Mouse (Mus musculus) heart, adult 2 months (tissue): ENCODE data around the gene Car15.

Experiments used
- CTCF ChIP-seq: fragments of 200-600 bp; IDR thresholded peaks from 2 replicates; pipeline ENCODE4 v1.8.1; 2022; ENCODE audit warnings: antibody characterized with exemption, mild to moderate bottlenecking, moderate library complexity
- EP300 ChIP-seq: fragments of 200-500 bp; IDR thresholded peaks from 2 replicates; pipeline ENCODE4 v1.6.1; 2011; ENCODE audit warnings: low read depth, low read length, control low read depth; ENCODE audit not compliant: insufficient read depth
- POLR2A ChIP-seq: fragments of 200-500 bp; IDR thresholded peaks from 2 replicates; pipeline ENCODE4 v1.6.1; 2011; ENCODE audit warnings: mild to moderate bottlenecking, low read depth, low read length, control low read depth; ENCODE audit not compliant: insufficient read depth

DNA sequence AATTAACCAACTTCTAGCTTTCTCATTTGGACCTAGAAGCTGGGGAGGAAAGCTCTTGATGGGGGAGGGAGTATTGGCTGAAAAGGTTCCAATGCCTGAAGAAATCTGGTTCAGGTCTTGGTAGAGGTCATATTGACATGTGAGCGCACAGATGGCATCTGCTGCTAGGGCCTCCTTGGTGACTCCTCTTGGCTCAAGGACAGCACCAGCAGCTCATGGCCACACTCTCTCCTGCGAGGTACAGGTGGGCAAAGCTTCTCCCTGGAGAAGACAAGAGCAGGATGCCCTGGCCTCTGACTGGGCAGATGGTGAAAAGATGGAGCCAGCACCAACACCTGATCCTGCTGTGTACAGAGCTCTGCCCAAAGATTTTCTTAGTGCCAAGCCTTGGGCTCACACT is 11.7 kb downstream of the Car15 start:
- no peak for TF ChIP-seq POLR2A
- TF ChIP-seq EP300 = no peak
- TF ChIP-seq CTCF = no peak
